Comparison of ENCODE assay signal across 8 mouse cellular contexts in genomic region chr6:140193084-140193939, GRCm38 (mm10).
DNase-seq lines count a peak whose midpoint lies in the region; ATAC-seq lines count a peak whose summit lies in the region.
"Had no signal": no experiment of that assay in that cellular context is flagged by ENCODE, and none has a peak within 500 bp of the region (broad histone marks: within the 10 kb centered on the region; RNA-seq: fewer than 3 reads in every experiment).

No protein-coding gene starts in this region.

- peak; percentile 43; the same call in 1 of the 2 replicates for ATAC-seq in forebrain, embryonic 16.5 days
- ATAC-seq in limb, embryonic 12.5 days (ENCODE audit: insufficient number of reproducible peaks, insufficient read depth, low FRiP score, low TSS enrichment, low read depth): 0 out of 2 replicates have a peak, but pooled peaks have one; percentile 15

- no peak overlapping the region for H3K9ac ChIP-seq in forebrain, embryonic 16.5 days (replicated peaks; ENCODE audit: low read depth, low read length)
- H3K9ac ChIP-seq in limb, embryonic 12.5 days (replicated peaks): no peak overlapping the region
- H3K9ac ChIP-seq: liver, embryonic 14.5 days had no signal

- no peak overlapping the region for H3K27ac ChIP-seq in forebrain, embryonic 16.5 days (ENCODE audit: low read length)
- peak overlapping the region; percentile 69 for H3K27ac ChIP-seq in hindbrain, embryonic 10.5 days
- no peak overlapping the region for H3K27ac ChIP-seq in limb, embryonic 12.5 days
- H3K27ac ChIP-seq: liver, embryonic 14.5 days had no signal

- WGBS in forebrain, embryonic 16.5 days: 45% methylated on average over 9 of the region's 9 CpGs
- 19% methylated on average over 9 of the region's 9 CpGs for WGBS in hindbrain, embryonic 10.5 days
- WGBS in limb, embryonic 12.5 days: 37% methylated on average over 9 of the region's 9 CpGs

- DNase-seq in urinary bladder, postnatal 14 days (ENCODE audit: low spot score): peak; percentile 40
- DNase-seq in urinary bladder, postnatal 25 days (ENCODE audit: low spot score): no peak
- peak; percentile 15 for DNase-seq in hindbrain, embryonic 10.5 days (ENCODE audit: low spot score)
- peak; percentile 35 for DNase-seq in telencephalon, adult 2 months (ENCODE audit: low read depth, low spot score)
- no peak for DNase-seq in lung, adult 18-20 months

- H3K4me3 ChIP-seq in forebrain, embryonic 16.5 days (replicated peaks; ENCODE audit: low read length): no peak overlapping the region
- no peak overlapping the region for H3K4me3 ChIP-seq in hindbrain, embryonic 10.5 days
- H3K4me3 ChIP-seq in limb, embryonic 12.5 days (replicated peaks): no peak overlapping the region

- H3K9me3 ChIP-seq in forebrain, embryonic 16.5 days (ENCODE audit: control insufficient read depth, low read length): no peaks in the 10 kb centered on the region
- H3K9me3 ChIP-seq in hindbrain, embryonic 10.5 days: no peaks in the 10 kb centered on the region
- no peaks in the 10 kb centered on the region for H3K9me3 ChIP-seq in limb, embryonic 12.5 days

- no peaks in the 10 kb centered on the region for H3K4me1 ChIP-seq in forebrain, embryonic 16.5 days (replicated peaks; ENCODE audit: control insufficient read depth, insufficient read depth, low read length)
- H3K4me1 ChIP-seq in hindbrain, embryonic 10.5 days (replicated peaks): peaks cover 20% of the 10 kb centered on the region
- H3K4me1 ChIP-seq in limb, embryonic 12.5 days (replicated peaks): peaks cover 8% of the 10 kb centered on the region

- no peaks in the 10 kb centered on the region for H3K27me3 ChIP-seq in forebrain, embryonic 16.5 days (replicated peaks; ENCODE audit: control insufficient read depth, insufficient read depth, low read length)
- no peaks in the 10 kb centered on the region for H3K27me3 ChIP-seq in hindbrain, embryonic 10.5 days (ENCODE audit: insufficient read depth, poor library complexity, severe bottlenecking)
- H3K27me3 ChIP-seq in limb, embryonic 12.5 days: no peaks in the 10 kb centered on the region

- H3K36me3 ChIP-seq in forebrain, embryonic 16.5 days (ENCODE audit: control insufficient read depth, insufficient read depth): no peaks in the 10 kb centered on the region
- no peaks in the 10 kb centered on the region for H3K36me3 ChIP-seq in hindbrain, embryonic 10.5 days
- H3K36me3 ChIP-seq in limb, embryonic 12.5 days: no peaks in the 10 kb centered on the region

- H3K4me2 ChIP-seq in forebrain, embryonic 16.5 days (ENCODE audit: low read length): no peak overlapping the region
- no peak overlapping the region for H3K4me2 ChIP-seq in limb, embryonic 12.5 days

Comparison
In these comparisons a context has a peak if more than half of its experiments do, and no peak if none do; other contexts are left out.
1. DNase-seq: peak in urinary bladder, postnatal 14 days (single experiment), hindbrain, embryonic 10.5 days (single experiment) and telencephalon, adult 2 months (single experiment); none in urinary bladder, postnatal 25 days (single experiment) and lung, adult 18-20 months (0 of 2).